Mouse (Mus musculus): ENCODE results near the gene Tmem26. TPM values are rescaled to one million over a fixed set of nuclear protein-coding genes. Genes with fewer than 3 reads are reported as not detected.

Tmem26 gene
- total and polyA plus RNA-seq, 3 experiments: 0.04 TPM; not detected in 2

- DNase-seq (ENCODE audit: extremely low read depth): no peak
- Histone ChIP-seq H3K27me3 (replicated peaks) (no peaks in the 10 kb centered on the region), H3K27ac (ENCODE audit: insufficient read depth, low read depth) (no peak overlapping the region), H3K4me2 (ENCODE audit: insufficient read depth, low read depth, poor library complexity, severe bottlenecking) (no peak overlapping the region), H3K36me3 (replicated peaks in 1 of 2; ENCODE audit: control insufficient read depth in 1 of 2, insufficient read depth in 1 of 2, low read length in 1 of 2) (no peaks in the 10 kb centered on the region), H3K9me3 (replicated peaks; ENCODE audit: low read length) (no peaks in the 10 kb centered on the region), H3K9ac (ENCODE audit: insufficient read depth, low read depth) (no peak overlapping the region), H3K4me3 (replicated peaks in 1 of 3; ENCODE audit: low read depth in 2 of 3, low read length in 2 of 3, poor library complexity in 1 of 3) (no peak overlapping the region), H3K79me2 (replicated peaks; ENCODE audit: control insufficient read depth, extremely low read depth, insufficient read depth, poor library complexity, severe bottlenecking) (no peaks in the 10 kb centered on the region), H3K4me1 (ENCODE audit: control insufficient read depth in 1 of 2, insufficient read depth in 2 of 2) (peaks cover 0 to 3% of the 10 kb centered on the region in 2 experiments; a peak in 1 of 4 replicates)
- in situ Hi-C loops (cut with MboI; ENCODE audit: low pct_ligation_motif_present, low pct_unique_long_range_greater_than_20kb, low sequenced_read_pairs) (no loop called here), dilution Hi-C loops (cut with MboI; ENCODE audit: extremely low pct_ligation_motif_present, extremely low pct_unique_long_range_greater_than_20kb, low sequenced_read_pairs) (no loop called here)
- no peak for TF ChIP-seq TBP (conservative IDR thresholded peaks at IDR 0.05; ENCODE audit: low read depth, low read length)
- no peak for TF ChIP-seq CHD1 (IDR thresholded peaks at IDR 0.05; ENCODE audit: low read depth, low read length)
- TF ChIP-seq HCFC1 (IDR thresholded peaks at IDR 0.05; ENCODE audit: low read depth, low read length): no peak
- TF ChIP-seq GABPA (IDR thresholded peaks at IDR 0.05; ENCODE audit: insufficient replicate concordance, low read depth, low read length): no peak
- no peak for TF ChIP-seq BHLHE40 (IDR thresholded peaks at IDR 0.05; ENCODE audit: low read depth, low read length)
- TF ChIP-seq JUND (conservative IDR thresholded peaks at IDR 0.05; ENCODE audit: low read depth, low read length): no peak
- TF ChIP-seq USF1 (IDR thresholded peaks at IDR 0.05; ENCODE audit: low read depth, low read length): no peak
- TF ChIP-seq TCF12 (IDR thresholded peaks at IDR 0.05; ENCODE audit: low read depth, low read length): no peak
- no peak for TF ChIP-seq NRF1 (IDR thresholded peaks at IDR 0.05; ENCODE audit: low read depth, low read length)
- no peak for TF ChIP-seq ZNF384 (IDR thresholded peaks at IDR 0.05; ENCODE audit: low read depth, low read length)
- no peak for TF ChIP-seq ETS1 (conservative IDR thresholded peaks at IDR 0.05; ENCODE audit: low read depth, low read length)
These were observed 17.9 kb upstream of the Tmem26 start for GRCm38 (mm10) chr10:68705471-68706036.

GRCm38 (mm10) chr10:68707014-68707852, 16.2 kb upstream of the Tmem26 start:
- Histone ChIP-seq H3K79me2 (replicated peaks; ENCODE audit: control insufficient read depth, extremely low read depth, insufficient read depth, poor library complexity, severe bottlenecking) (no peaks in the 10 kb centered on the region), H3K4me2 (ENCODE audit: insufficient read depth, low read depth, poor library complexity, severe bottlenecking) (no peak overlapping the region), H3K27ac (ENCODE audit: insufficient read depth, low read depth) (no peak overlapping the region), H3K4me3 (replicated peaks in 1 of 3; ENCODE audit: low read depth in 2 of 3, low read length in 2 of 3, poor library complexity in 1 of 3) (no peak overlapping the region), H3K4me1 (ENCODE audit: control insufficient read depth in 1 of 2, insufficient read depth in 2 of 2) (peaks cover 0 to 3% of the 10 kb centered on the region in 2 experiments; a peak in 1 of 4 replicates), H3K9ac (ENCODE audit: insufficient read depth, low read depth) (no peak overlapping the region), H3K36me3 (replicated peaks in 1 of 2; ENCODE audit: control insufficient read depth in 1 of 2, insufficient read depth in 1 of 2, low read length in 1 of 2) (no peaks in the 10 kb centered on the region), H3K9me3 (replicated peaks; ENCODE audit: low read length) (no peaks in the 10 kb centered on the region), H3K27me3 (replicated peaks) (no peaks in the 10 kb centered on the region)
- TF ChIP-seq ZMIZ1 (IDR thresholded peaks at IDR 0.05; ENCODE audit: low read depth, low read length): no peak
- no peak for TF ChIP-seq TBP (conservative IDR thresholded peaks at IDR 0.05; ENCODE audit: low read depth, low read length)
- TF ChIP-seq CHD2 (IDR thresholded peaks at IDR 0.05; ENCODE audit: low read length): no peak
- no peak for TF ChIP-seq SMC3 (IDR thresholded peaks at IDR 0.05; ENCODE audit: low read depth, low read length)
- TF ChIP-seq EP300 (IDR thresholded peaks at IDR 0.05; ENCODE audit: low read length): no peak
- TF ChIP-seq ELF1 (IDR thresholded peaks at IDR 0.05; ENCODE audit: low read depth, low read length): no peak
- no peak for TF ChIP-seq MYC (IDR thresholded peaks at IDR 0.05; ENCODE audit: low read depth, low read length)
- TF ChIP-seq MAFK (IDR thresholded peaks at IDR 0.05; ENCODE audit: insufficient replicate concordance, low read length): no peak
- TF ChIP-seq USF2 (conservative IDR thresholded peaks at IDR 0.05; ENCODE audit: low read depth, low read length): no peak
- no peak for DNase-seq (ENCODE audit: extremely low read depth)
- dilution Hi-C loops (cut with MboI; ENCODE audit: extremely low pct_ligation_motif_present, extremely low pct_unique_long_range_greater_than_20kb, low sequenced_read_pairs): no loop called here
- in situ Hi-C loops (cut with MboI; ENCODE audit: low pct_ligation_motif_present, low pct_unique_long_range_greater_than_20kb, low sequenced_read_pairs): no loop called here

Measured in CH12.LX (cell line).